Mouse (Mus musculus) hindbrain, embryonic 10.5 days (tissue): ENCODE results near the gene Clmn. TPM values are rescaled to one million over a fixed set of nuclear protein-coding genes. Genes with fewer than 3 reads are reported as not detected.

Source experiments
- DNase-seq: peaks from one replicate; pipeline ENCODE4 v3.0.0-alpha.2; 2017; ENCODE audit warnings: low spot score
- H3K27ac ChIP-seq: fragments of 300-500 bp; sonication (generic); 2 replicates; pipeline ENCODE4 v1.5.1; 2016; ENCODE audit warnings: mild to moderate bottlenecking, moderate library complexity
- H3K27me3 ChIP-seq: fragments of 300-500 bp; sonication (generic); 2 replicates; pipeline ENCODE4 v1.6.1; 2016; ENCODE audit warnings: mild to moderate bottlenecking; ENCODE audit not compliant: poor library complexity, insufficient read depth, severe bottlenecking
- H3K36me3 ChIP-seq: fragments of 300-500 bp; sonication (generic); 2 replicates; pipeline ENCODE4 v1.6.1; 2016; ENCODE audit warnings: mild to moderate bottlenecking, moderate library complexity
- H3K4me1 ChIP-seq: fragments of 300-500 bp; sonication (generic); replicated peaks from 2 replicates; pipeline ENCODE4 v1.6.1; 2016; ENCODE audit warnings: mild to moderate bottlenecking
- H3K4me3 ChIP-seq: fragments of 300-500 bp; sonication (generic); 2 replicates; pipeline ENCODE4 v1.5.1; 2016; ENCODE audit warnings: mild to moderate bottlenecking, moderate library complexity
- H3K9me3 ChIP-seq: fragments of 300-500 bp; sonication (generic); 2 replicates; pipeline ENCODE4 v1.6.1; 2016; ENCODE audit warnings: mild to moderate bottlenecking, moderate library complexity
- WGBS: fragments of 180-500 bp; shearing (Covaris S2); methylation state at CpG from one replicate; pipeline ENCODE4 v1.1.7; 2016; 5-methylcytosine and 5-hydroxymethylcytosine counted together
- polyA plus RNA-seq: library from polyadenylated mRNA; unstranded; fragments of >200 nt; fragmentation: Nextera tagmentation; extraction: Ambion mirVana; gene quantifications from 2 replicates; pipeline ENCODE4 v1.2.1, GENCODE M21; 2016

Gene Clmn
- polyA plus RNA-seq = 2.4 and 2.7 TPM in 2 replicates

GRCm38 (mm10) chr12:104864439-104865165 is at the start of gene Clmn:
Gene Clmn, minus strand, starts transcription at chr12:104865076.
- Histone ChIP-seq H3K4me1 (peaks cover 37% of the 10 kb centered on the region), H3K27me3 (peaks cover 10% of the 10 kb centered on the region; the same call in 1 of the 2 replicates), H3K27ac (peak within 1 kb of the TSS; percentile 87), H3K36me3 (0 out of 2 replicates have a peak, but pooled peaks cover 3% of the 10 kb centered on the region), H3K4me3 (peak within 1 kb of the TSS; percentile 71), H3K9me3 (peaks cover 6% of the 10 kb centered on the region)
- DNase-seq = peak; percentile 58
- WGBS = 6% methylated on average over 79 of the region's 80 CpGs

GRCm38 (mm10) chr12:104912990-104913389 is 48.1 kb upstream of the Clmn start:
- H3K36me3 ChIP-seq = no peaks in the 10 kb centered on the region
- WGBS = 53% methylated on average over 3 of the region's 3 CpGs
- peak; percentile 36 for DNase-seq
- 0 out of 2 replicates have a peak, but pooled peaks cover 8% of the 10 kb centered on the region for H3K9me3 ChIP-seq
- peak overlapping the region; percentile 73 for H3K27ac ChIP-seq
- H3K4me3 ChIP-seq = no peak overlapping the region
- H3K4me1 ChIP-seq = peaks cover 55% of the 10 kb centered on the region
- peaks cover 55% of the 10 kb centered on the region for H3K27me3 ChIP-seq

DNA sequence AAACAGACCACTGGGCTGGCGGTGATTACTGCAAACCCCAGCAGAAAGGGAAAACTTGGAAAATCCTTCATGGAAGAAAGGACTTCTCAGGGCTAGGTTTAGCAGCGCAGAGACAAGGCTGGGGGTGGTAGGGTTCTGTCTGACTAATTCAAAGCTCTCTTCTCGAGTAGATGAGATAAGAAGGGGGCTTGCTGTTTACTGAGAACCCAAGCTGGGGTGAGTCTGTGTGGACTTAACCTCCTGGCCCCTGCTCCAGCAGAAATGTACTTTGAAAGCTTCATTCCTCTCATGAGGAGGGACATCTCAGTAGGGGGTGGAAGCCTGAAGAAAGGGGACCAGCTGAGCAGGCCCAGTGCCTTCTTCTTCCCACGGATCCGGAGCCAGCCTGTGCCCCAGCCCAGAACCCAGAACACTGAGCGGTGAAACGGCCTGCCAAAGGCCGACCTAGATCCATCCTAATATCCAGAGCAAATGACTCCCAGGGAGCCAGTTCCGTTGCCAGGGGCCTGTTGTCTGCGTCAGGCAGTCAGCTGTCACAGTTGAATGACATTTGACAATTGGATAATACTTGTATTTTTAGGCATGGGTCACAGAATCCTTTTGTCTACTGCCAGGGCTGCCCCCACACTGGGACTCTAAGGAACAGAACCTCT is 47.5 kb upstream of the Clmn start:
- H3K4me3 ChIP-seq = no peak overlapping the region
- H3K36me3 ChIP-seq = no peaks in the 10 kb centered on the region
- H3K27ac ChIP-seq = peak overlapping the region; percentile 73
- whole genome bisulfite sequencing = 21% methylated on average over 10 of the region's 10 CpGs
- peak; percentile 46 for DNase-seq
- peaks cover 61% of the 10 kb centered on the region for H3K4me1 ChIP-seq
- peaks cover 55% of the 10 kb centered on the region for H3K27me3 ChIP-seq
- 0 out of 2 replicates have a peak, but pooled peaks cover 8% of the 10 kb centered on the region for H3K9me3 ChIP-seq

DNA sequence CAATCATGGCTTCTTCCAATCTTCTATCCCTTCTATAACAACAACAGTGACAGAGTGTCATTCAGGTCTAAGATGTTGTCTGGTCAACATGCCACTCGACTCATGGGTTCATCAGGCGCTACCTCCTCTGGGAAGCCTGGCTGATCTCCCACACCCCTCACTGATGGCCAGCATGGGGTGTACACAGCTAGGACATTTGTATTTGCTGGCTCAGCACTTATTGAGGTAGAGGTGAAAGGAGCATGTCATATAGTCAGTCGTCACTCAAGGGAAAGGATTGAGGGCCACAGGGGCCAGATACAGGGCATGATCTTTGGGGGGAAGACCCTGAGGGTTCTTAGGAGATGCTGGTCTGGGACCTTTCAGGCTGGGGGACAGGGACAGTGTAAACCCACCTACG is 44.9 kb upstream of the Clmn start:
- Histone ChIP-seq H3K9me3 (0 out of 2 replicates have a peak, but pooled peaks cover 9% of the 10 kb centered on the region), H3K36me3 (no peaks in the 10 kb centered on the region), H3K27ac (0 out of 2 replicates have a peak overlapping the region, but pooled peaks have one; percentile 1), H3K4me3 (no peak overlapping the region), H3K4me1 (peaks cover 63% of the 10 kb centered on the region), H3K27me3 (peaks cover 63% of the 10 kb centered on the region)
- no peak for DNase-seq
- WGBS = 87% methylated on average over 4 of the region's 4 CpGs

DNA sequence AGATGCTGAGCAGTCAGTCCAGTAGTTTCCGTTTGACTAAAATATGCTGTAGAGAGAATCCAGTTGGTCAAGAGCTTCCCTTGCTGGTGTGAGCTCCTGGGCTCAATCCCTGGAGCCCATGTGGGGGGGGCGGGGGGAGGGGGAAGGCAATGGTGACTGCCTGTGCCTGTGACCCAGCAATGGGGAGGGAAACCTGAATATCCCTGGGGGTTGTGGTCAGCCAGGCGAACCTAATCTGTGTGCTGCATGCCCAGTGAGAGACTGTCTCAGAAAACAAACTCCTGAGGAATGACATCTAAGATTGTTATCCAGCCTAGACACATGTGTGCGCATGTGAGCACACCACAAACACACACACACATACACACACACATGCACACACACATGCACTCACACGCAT is 44.1 kb upstream of the Clmn start:
- 46% methylated on average over 5 of the region's 5 CpGs for WGBS
- Histone ChIP-seq H3K4me3 (no peak overlapping the region), H3K9me3 (0 out of 2 replicates have a peak, but pooled peaks cover 5% of the 10 kb centered on the region), H3K27ac (peak overlapping the region; percentile 78), H3K27me3 (peaks cover 60% of the 10 kb centered on the region), H3K36me3 (no peaks in the 10 kb centered on the region), H3K4me1 (peaks cover 71% of the 10 kb centered on the region)
- peak; percentile 24 for DNase-seq

DNA sequence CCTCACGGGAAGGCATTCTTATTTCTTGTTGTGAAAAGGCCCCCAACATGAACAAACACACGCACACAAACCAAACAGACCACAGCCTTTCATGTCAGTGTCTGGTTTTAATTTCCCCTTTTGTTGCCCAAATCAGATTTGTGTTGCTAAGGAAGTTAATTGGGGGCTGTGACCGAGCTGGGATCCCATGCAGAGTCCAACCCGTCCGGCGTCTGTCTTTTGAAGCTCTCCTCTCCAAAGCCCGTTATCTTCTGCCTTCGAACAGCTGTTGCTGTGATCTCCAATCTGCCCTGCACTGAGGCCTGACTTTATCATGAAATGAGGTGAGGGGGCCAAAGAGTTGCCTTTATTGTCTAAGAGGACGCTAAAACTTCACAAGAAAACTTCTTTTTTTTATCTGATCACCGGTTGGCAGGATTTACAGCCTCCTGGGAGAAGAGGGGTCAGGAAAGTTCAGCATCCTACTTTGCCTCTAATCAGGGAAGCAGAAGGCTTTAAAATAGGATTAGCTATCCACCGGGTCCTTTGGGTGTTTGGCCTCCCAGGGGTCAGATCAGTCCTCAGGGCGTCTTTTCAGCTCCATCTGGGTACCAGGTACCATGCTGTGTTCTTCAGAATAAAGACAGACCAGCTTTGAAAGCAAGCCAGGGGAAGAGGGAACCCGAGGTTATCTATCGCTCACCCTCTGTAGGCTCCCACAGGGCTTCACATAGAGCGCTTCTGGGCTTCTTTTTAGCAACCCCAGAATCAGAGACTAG is 43.3 kb upstream of the Clmn start:
- WGBS = 6% methylated on average over 15 of the region's 15 CpGs
- Histone ChIP-seq H3K27me3 (peaks cover 57% of the 10 kb centered on the region), H3K4me3 (peak overlapping the region; percentile 0; the same call in 1 of the 2 replicates), H3K4me1 (peaks cover 68% of the 10 kb centered on the region), H3K27ac (peak overlapping the region; percentile 78), H3K9me3 (0 out of 2 replicates have a peak, but pooled peaks cover 5% of the 10 kb centered on the region), H3K36me3 (no peaks in the 10 kb centered on the region)
- DNase-seq = peak; percentile 52

DNA sequence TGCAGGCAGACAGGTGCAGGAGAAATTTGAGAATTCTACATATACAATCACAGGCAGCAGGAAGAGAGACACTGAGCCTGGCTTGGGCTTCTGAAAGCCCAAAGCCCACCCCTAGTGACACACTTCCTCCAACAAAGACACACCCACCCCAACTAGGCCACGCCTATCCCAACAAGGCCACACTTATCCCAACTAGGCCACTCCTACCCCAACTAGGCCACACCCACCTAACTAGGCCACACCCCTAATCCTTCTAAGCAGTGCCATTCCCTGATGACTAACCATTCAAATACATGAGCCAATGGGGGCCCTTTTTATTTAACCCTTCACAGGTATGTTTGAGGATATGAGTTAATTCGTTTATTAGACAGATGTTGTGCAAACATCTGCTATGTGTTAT is 42.3 kb upstream of the Clmn start:
- peaks cover 53% of the 10 kb centered on the region for H3K27me3 ChIP-seq
- WGBS = 87% methylated on average over 2 of the region's 2 CpGs

GRCm38 (mm10) chr12:104904138-104904537 is 39.3 kb upstream of the Clmn start:
- WGBS = 35% methylated on average over 5 of the region's 5 CpGs
- H3K4me1 ChIP-seq = peaks cover 62% of the 10 kb centered on the region
- H3K9me3 ChIP-seq = 0 out of 2 replicates have a peak, but pooled peaks cover 5% of the 10 kb centered on the region
- DNase-seq = peak; percentile 38
- H3K27me3 ChIP-seq = peaks cover 27% of the 10 kb centered on the region
- H3K27ac ChIP-seq = peak overlapping the region; percentile 71
- H3K36me3 ChIP-seq = no peaks in the 10 kb centered on the region
- no peak overlapping the region for H3K4me3 ChIP-seq

More for the DNA sequence above, 42.3 kb upstream of the Clmn start:
- no peak for DNase-seq
- H3K36me3 ChIP-seq = no peaks in the 10 kb centered on the region
- 0 out of 2 replicates have a peak, but pooled peaks cover 5% of the 10 kb centered on the region for H3K9me3 ChIP-seq
- H3K27ac ChIP-seq = 0 out of 2 replicates have a peak overlapping the region, but pooled peaks have one; percentile 78
- H3K4me1 ChIP-seq = peaks cover 64% of the 10 kb centered on the region
- H3K4me3 ChIP-seq = no peak overlapping the region

DNA sequence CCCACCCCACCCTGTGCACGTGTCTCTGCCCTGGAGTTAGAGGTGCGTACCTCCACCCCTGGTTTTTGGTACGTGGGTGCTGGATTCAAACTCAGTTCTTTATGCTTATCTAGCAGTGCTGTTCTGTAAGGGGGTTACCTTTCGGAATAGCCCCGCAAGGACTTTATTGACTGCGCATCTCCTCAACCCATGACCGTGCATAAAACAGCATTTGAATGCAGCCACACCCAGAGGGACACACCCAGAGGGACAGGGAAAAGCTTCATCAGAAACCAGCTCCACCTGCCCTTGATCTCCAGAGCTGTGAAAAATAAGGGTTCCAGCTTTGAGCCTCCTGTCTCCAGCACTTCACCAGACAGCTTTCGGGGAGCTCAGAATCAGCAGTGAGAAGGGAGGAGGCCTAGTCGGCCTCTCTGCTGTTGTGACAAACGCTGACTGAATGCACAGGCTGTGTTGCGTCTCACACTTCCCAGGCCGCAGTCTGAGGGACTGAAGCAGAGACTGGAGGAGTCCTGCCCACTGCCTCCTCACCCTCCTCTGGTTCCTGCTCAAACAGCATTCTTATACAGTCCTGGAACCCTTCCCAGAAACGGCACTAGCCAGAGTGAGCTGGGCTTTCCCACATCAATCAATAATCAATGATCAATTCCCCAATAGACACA is 37.6 kb upstream of the Clmn start:
- 0 out of 2 replicates have a peak, but pooled peaks cover 5% of the 10 kb centered on the region for H3K9me3 ChIP-seq
- peaks cover 60% of the 10 kb centered on the region for H3K4me1 ChIP-seq
- H3K4me3 ChIP-seq = no peak overlapping the region
- no peak for DNase-seq
- 84% methylated on average over 13 of the region's 13 CpGs for WGBS
- peaks cover 27% of the 10 kb centered on the region for H3K27me3 ChIP-seq
- no peaks in the 10 kb centered on the region for H3K36me3 ChIP-seq
- H3K27ac ChIP-seq = peak overlapping the region; percentile 17; the same call in 1 of the 2 replicates

GRCm38 (mm10) chr12:104901320-104901719 is 36.4 kb upstream of the Clmn start:
- peak overlapping the region; percentile 84 for H3K27ac ChIP-seq
- no peaks in the 10 kb centered on the region for H3K9me3 ChIP-seq
- 32% methylated on average over 8 of the region's 8 CpGs for WGBS
- H3K4me1 ChIP-seq = peaks cover 70% of the 10 kb centered on the region
- no peaks in the 10 kb centered on the region for H3K36me3 ChIP-seq
- no peak for DNase-seq
- no peak overlapping the region for H3K4me3 ChIP-seq
- peaks cover 19% of the 10 kb centered on the region for H3K27me3 ChIP-seq

- no peaks in the 10 kb centered on the region for H3K36me3 ChIP-seq
- H3K27ac ChIP-seq = no peak overlapping the region
- no peak overlapping the region for H3K4me3 ChIP-seq
- peaks cover 5% of the 10 kb centered on the region for H3K27me3 ChIP-seq
- 0 out of 2 replicates have a peak, but pooled peaks cover 2% of the 10 kb centered on the region for H3K9me3 ChIP-seq
- DNase-seq = no peak
- peaks cover 70% of the 10 kb centered on the region for H3K4me1 ChIP-seq
- WGBS = 87% methylated on average over 3 of the region's 3 CpGs
These were observed 35.0 kb upstream of the Clmn start for GRCm38 (mm10) chr12:104899835-104900234.

DNA sequence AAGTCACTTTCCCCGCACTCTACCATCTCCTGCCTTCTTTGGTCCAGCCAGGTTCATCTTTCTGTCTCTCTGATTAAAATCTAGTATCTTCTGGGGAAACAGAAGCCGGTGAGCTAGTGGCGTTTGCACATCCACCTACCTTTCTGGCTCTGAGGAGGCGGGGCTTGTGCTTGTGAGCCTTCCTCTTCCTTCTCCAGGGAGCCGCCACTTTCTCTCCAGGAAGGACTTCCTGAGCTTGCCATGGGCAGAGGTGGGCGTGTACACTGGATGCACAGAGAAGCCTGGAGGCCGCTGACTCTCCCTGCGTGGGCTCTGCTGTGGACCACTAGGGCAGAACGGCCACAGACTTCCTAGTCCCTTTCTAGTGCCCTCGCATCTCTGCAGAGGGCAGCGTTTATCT is 34.3 kb upstream of the Clmn start:
- Histone ChIP-seq H3K27ac (peak overlapping the region; percentile 66), H3K9me3 (0 out of 2 replicates have a peak, but pooled peaks cover 2% of the 10 kb centered on the region), H3K27me3 (no peaks in the 10 kb centered on the region), H3K36me3 (no peaks in the 10 kb centered on the region), H3K4me1 (peaks cover 63% of the 10 kb centered on the region), H3K4me3 (no peak overlapping the region)
- DNase-seq = no peak
- 56% methylated on average over 11 of the region's 11 CpGs for WGBS
